Mouse (Mus musculus): ENCODE results near the gene Mcemp1. TPM values are rescaled to one million over a fixed set of nuclear protein-coding genes. Genes with fewer than 3 reads are reported as not detected.

Mcemp1 gene
- total and polyA plus RNA-seq, 2 experiments from 2014 or later: 0.23 TPM; not detected in 1

DNA sequence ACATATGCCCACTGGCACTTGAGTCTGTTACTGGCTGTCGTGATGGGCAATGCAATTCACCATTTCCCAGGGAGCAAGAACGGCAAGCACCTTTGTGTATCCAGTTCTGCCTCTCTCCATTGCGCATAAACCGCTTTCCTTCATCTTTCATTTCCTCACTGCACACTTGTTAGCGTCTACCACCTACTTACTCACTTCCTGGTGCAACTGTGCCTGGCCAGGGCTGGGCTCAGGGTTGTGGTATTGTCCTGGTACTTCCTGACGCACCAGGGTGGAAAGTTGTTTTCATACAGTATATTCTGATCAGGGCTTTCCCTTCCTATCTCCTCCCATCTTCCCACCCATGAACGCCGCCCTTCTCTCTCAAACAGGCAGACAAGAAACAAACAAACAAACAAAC, 4.7 kb upstream of the Mcemp1 start:
- WGBS: 83% methylated on average over 8 of the region's 8 CpGs
- TF ChIP-seq CTCF (IDR thresholded peaks at IDR 0.05): no peak
- Histone ChIP-seq H3K27ac (ENCODE audit: low read depth, low read length) (no peak overlapping the region), H3K4me3 (ENCODE audit: low read depth, low read length) (no peak overlapping the region), H3K4me2 (ENCODE audit: low read depth, low read length, poor library complexity, severe bottlenecking) (no peak overlapping the region), H3K27me3 (ENCODE audit: insufficient read depth, low read length) (no peaks in the 10 kb centered on the region), H3K36me3 (ENCODE audit: insufficient read depth, low read length) (no peaks in the 10 kb centered on the region), H3K9me3 (ENCODE audit: low read length) (no peaks in the 10 kb centered on the region), H3K4me1 (ENCODE audit: insufficient read depth, low read length) (no peaks in the 10 kb centered on the region), H3K9ac (replicated peaks; ENCODE audit: low read length, poor library complexity, severe bottlenecking) (no peak overlapping the region)
- no peak for ATAC-seq (ENCODE audit: low FRiP score)
- DNase-seq (ENCODE audit: low spot score): no peak

- H3K9me3 ChIP-seq (ENCODE audit: low read length): no peaks in the 10 kb centered on the region
- no peaks in the 10 kb centered on the region for H3K27me3 ChIP-seq (ENCODE audit: insufficient read depth, low read length)
- H3K4me3 ChIP-seq (ENCODE audit: low read depth, low read length): no peak overlapping the region
- WGBS: 63% methylated on average over 5 of the region's 5 CpGs
- no peak for DNase-seq (ENCODE audit: low spot score)
- no peak overlapping the region for H3K27ac ChIP-seq (ENCODE audit: low read depth, low read length)
- no peaks in the 10 kb centered on the region for H3K36me3 ChIP-seq (ENCODE audit: insufficient read depth, low read length)
- no peak overlapping the region for H3K9ac ChIP-seq (replicated peaks; ENCODE audit: low read length, poor library complexity, severe bottlenecking)
- no peaks in the 10 kb centered on the region for H3K4me1 ChIP-seq (ENCODE audit: insufficient read depth, low read length)
- ATAC-seq (ENCODE audit: low FRiP score): no peak
- no peak overlapping the region for H3K4me2 ChIP-seq (ENCODE audit: low read depth, low read length, poor library complexity, severe bottlenecking)
- TF ChIP-seq CTCF (IDR thresholded peaks at IDR 0.05): no peak
Observed at GRCm38 (mm10) chr8:3664405-3664804, 1.1 kb upstream of the Mcemp1 start.

- no peak for DNase-seq (ENCODE audit: low spot score)
- no peak for ATAC-seq (ENCODE audit: low FRiP score)
- Histone ChIP-seq H3K9me3 (ENCODE audit: low read length) (no peaks in the 10 kb centered on the region), H3K27ac (ENCODE audit: low read depth, low read length) (no peak overlapping the region), H3K27me3 (ENCODE audit: insufficient read depth, low read length) (no peaks in the 10 kb centered on the region), H3K9ac (replicated peaks; ENCODE audit: low read length, poor library complexity, severe bottlenecking) (no peak overlapping the region), H3K36me3 (ENCODE audit: insufficient read depth, low read length) (no peaks in the 10 kb centered on the region), H3K4me3 (ENCODE audit: low read depth, low read length) (no peak overlapping the region), H3K4me1 (ENCODE audit: insufficient read depth, low read length) (no peaks in the 10 kb centered on the region), H3K4me2 (ENCODE audit: low read depth, low read length, poor library complexity, severe bottlenecking) (no peak overlapping the region)
- 84% methylated on average over 2 of the region's 2 CpGs for WGBS
- no peak for TF ChIP-seq CTCF (IDR thresholded peaks at IDR 0.05)
Observed at GRCm38 (mm10) chr8:3670388-3670787, 4.8 kb downstream of the Mcemp1 start.

DNA sequence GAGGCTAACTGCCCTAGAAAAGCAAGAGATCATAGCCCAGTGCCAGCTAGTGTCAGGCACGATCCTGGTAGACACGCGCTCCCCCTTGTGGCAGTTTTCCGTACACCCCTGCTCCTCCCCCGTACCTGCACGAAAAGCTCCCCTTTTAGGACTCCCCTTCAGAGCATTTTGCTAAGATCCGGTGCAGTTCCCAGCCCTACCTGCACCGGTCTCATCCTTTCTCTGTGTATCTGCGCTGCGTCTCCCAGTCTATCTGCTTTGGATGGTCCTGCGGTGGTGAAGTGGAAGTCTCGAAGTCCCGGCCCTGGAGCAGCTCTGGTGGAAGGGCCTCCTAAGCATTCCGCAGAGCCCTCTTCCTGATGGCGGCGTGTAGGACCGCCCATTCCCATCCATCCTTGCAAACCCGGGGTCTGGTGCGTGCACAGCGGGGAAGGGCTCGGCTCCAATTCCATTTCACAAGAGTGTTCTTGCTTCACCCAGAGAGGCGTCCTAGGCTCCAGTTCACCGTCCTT, 6.5 kb downstream of the Mcemp1 start, which contains the start of gene Fcor:
Gene Fcor (minus strand): TSS at position 383 of the 512 bp plus-strand sequence.
- Histone ChIP-seq H3K36me3 (ENCODE audit: insufficient read depth, low read length) (no peaks in the 10 kb centered on the region), H3K27me3 (ENCODE audit: insufficient read depth, low read length) (no peaks in the 10 kb centered on the region), H3K27ac (ENCODE audit: low read depth, low read length) (peak within 1 kb of the TSS; percentile 71), H3K4me3 (ENCODE audit: low read depth, low read length) (peak within 1 kb of the TSS; percentile 40), H3K4me2 (ENCODE audit: low read depth, low read length, poor library complexity, severe bottlenecking) (peak within 1 kb of the TSS; percentile 61), H3K9me3 (ENCODE audit: low read length) (no peaks in the 10 kb centered on the region), H3K9ac (replicated peaks; ENCODE audit: low read length, poor library complexity, severe bottlenecking) (peak within 1 kb of the TSS; percentile 66), H3K4me1 (ENCODE audit: insufficient read depth, low read length) (no peaks in the 10 kb centered on the region)
- under 1% methylated on average over 23 of the region's 23 CpGs for WGBS
- ATAC-seq (ENCODE audit: low FRiP score) (peak; percentile 86), DNase-seq (ENCODE audit: low spot score) (peak; percentile 87)
- peak; percentile 90 for TF ChIP-seq CTCF (IDR thresholded peaks at IDR 0.05)

DNA sequence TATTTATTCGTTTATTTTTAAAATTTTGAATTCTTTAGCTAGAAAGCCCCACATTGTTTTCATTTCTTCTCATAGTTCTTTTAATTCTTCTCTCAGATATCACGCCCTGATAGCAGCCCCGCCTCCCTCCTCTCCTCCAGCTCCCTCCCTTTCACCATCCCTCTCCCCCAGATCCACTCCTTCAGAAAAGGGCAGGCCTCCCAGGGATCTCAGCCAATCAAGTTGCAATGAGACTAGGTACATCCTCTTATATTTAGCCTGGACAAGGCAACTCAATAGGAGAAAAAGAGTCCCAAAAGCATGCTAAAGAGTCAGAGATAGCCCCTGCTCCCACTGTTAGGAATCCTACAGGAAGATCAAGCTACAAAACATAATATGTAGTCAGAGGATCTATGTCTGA, 9.1 kb downstream of the Mcemp1 start:
- Histone ChIP-seq H3K9me3 (ENCODE audit: low read length) (no peaks in the 10 kb centered on the region), H3K27me3 (ENCODE audit: insufficient read depth, low read length) (no peaks in the 10 kb centered on the region), H3K27ac (ENCODE audit: low read depth, low read length) (no peak overlapping the region), H3K9ac (replicated peaks; ENCODE audit: low read length, poor library complexity, severe bottlenecking) (no peak overlapping the region), H3K4me3 (ENCODE audit: low read depth, low read length) (no peak overlapping the region), H3K36me3 (ENCODE audit: insufficient read depth, low read length) (peaks cover 8% of the 10 kb centered on the region), H3K4me1 (ENCODE audit: insufficient read depth, low read length) (0 out of 2 replicates have a peak, but pooled peaks cover 2% of the 10 kb centered on the region), H3K4me2 (ENCODE audit: low read depth, low read length, poor library complexity, severe bottlenecking) (no peak overlapping the region)
- no peak for TF ChIP-seq CTCF (IDR thresholded peaks at IDR 0.05)
- ATAC-seq (ENCODE audit: low FRiP score) (no peak), DNase-seq (ENCODE audit: low spot score) (no peak)
- 51% methylated on average over 3 of the region's 3 CpGs for WGBS

GRCm38 (mm10) chr8:3676131-3676992, 10.8 kb downstream of the Mcemp1 start, which contains the start of gene Trappc5:
Gene Trappc5, plus strand, starts transcription at chr8:3676299.
- H3K4me2 ChIP-seq (ENCODE audit: low read depth, low read length, poor library complexity, severe bottlenecking): peak within 1 kb of the TSS; percentile 64
- DNase-seq (ENCODE audit: low spot score) (peak; percentile 95), ATAC-seq (ENCODE audit: low FRiP score) (peak; percentile 85)
- 1% methylated on average over 61 of the region's 61 CpGs for WGBS
- no peaks in the 10 kb centered on the region for H3K27me3 ChIP-seq (ENCODE audit: insufficient read depth, low read length)
- H3K4me1 ChIP-seq (ENCODE audit: insufficient read depth, low read length): 0 out of 2 replicates have a peak, but pooled peaks cover 2% of the 10 kb centered on the region
- TF ChIP-seq CTCF (IDR thresholded peaks at IDR 0.05): peak; percentile 96
- H3K9ac ChIP-seq (replicated peaks; ENCODE audit: low read length, poor library complexity, severe bottlenecking): peak within 1 kb of the TSS; percentile 87
- peaks cover 20% of the 10 kb centered on the region for H3K36me3 ChIP-seq (ENCODE audit: insufficient read depth, low read length)
- H3K9me3 ChIP-seq (ENCODE audit: low read length): no peaks in the 10 kb centered on the region
- H3K4me3 ChIP-seq (ENCODE audit: low read depth, low read length): peak within 1 kb of the TSS; percentile 76
- H3K27ac ChIP-seq (ENCODE audit: low read depth, low read length): peak within 1 kb of the TSS; percentile 85
